Mouse (Mus musculus) cerebellum, adult 2 months (tissue): ENCODE measurements around the gene Sesn1.

ENCODE experiments used
- CTCF ChIP-seq: fragments of 200-500 bp; IDR thresholded peaks from 2 replicates; pipeline ENCODE4 v1.5.1; 2011; ENCODE audit warnings: low read depth, mild to moderate bottlenecking, control low read depth, low read length, moderate library complexity, borderline replicate concordance; ENCODE audit not compliant: insufficient read depth
- POLR2A ChIP-seq: fragments of 200-500 bp; IDR thresholded peaks from 2 replicates; pipeline ENCODE4 v1.6.1; 2011; ENCODE audit warnings: low read length, control low read depth, borderline replicate concordance; ENCODE audit not compliant: insufficient read depth

DNA sequence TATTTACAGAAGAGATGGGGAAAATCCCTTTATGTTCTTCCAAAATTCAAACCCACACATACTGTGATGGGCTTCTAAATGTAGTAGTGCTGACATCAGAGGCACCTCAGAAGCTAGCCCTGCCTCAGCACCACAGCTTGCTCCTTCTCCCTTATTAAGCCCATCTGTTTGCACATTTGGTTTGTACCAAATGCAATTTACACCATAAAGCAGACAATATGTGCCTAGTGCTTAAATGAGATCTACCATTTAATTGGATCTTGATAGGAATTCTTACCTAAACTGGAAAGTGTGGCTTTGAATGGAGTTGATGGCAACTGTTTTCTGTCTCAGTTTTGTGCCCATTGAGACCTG, 125.7 kb downstream of the Sesn1 start:
- TF ChIP-seq CTCF (no peak), POLR2A (no peak)
